Mouse (Mus musculus) forelimb bud, embryonic 11.5 days (tissue): ENCODE results near the gene Wipf2.
"Not testable (repeated sequence)": the region's sequence is repeated elsewhere in the genome, so short reads cannot be mapped to it uniquely, and the experiment has no call there.

Experiments
- DNase-seq: peaks from one replicate; pipeline ENCODE4 v3.0.0-alpha.2; 2012; ENCODE audit warnings: low read depth, low spot score

The Wipf2 gene

GRCm38 (mm10) chr11:98931513-98932292 lies 68.3 kb downstream of the Wipf2 start:
- no peak for DNase-seq

- no peak for DNase-seq
Observed at GRCm38 (mm10) chr11:98932293-98933091, 69.1 kb downstream of the Wipf2 start.

- no peak for DNase-seq
Observed at GRCm38 (mm10) chr11:98933151-98933550, 69.7 kb downstream of the Wipf2 start.

- DNase-seq = not testable (repeated sequence)
Observed at GRCm38 (mm10) chr11:98933847-98934246, 70.4 kb downstream of the Wipf2 start.

DNA sequence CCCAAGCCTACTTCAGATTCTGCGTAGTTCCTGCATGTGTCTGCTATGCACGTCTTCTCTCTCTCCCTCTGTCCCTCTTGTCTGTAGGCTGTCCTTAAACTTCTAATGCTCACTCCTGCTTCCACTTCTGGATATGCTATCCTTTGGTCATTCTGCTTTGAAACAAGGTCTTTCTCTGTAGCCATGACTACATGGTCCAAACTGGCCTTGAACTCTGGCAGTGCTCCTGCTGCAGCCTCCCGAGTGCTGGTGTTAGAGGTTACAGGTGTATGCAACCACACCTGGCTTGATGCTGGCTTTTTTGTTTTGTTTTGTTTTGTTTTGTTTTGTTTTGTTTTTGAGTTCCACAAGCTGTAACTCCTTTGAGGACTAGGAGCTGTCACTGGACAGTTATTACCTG lies 70.9 kb downstream of the Wipf2 start:
- no peak for DNase-seq

DNA sequence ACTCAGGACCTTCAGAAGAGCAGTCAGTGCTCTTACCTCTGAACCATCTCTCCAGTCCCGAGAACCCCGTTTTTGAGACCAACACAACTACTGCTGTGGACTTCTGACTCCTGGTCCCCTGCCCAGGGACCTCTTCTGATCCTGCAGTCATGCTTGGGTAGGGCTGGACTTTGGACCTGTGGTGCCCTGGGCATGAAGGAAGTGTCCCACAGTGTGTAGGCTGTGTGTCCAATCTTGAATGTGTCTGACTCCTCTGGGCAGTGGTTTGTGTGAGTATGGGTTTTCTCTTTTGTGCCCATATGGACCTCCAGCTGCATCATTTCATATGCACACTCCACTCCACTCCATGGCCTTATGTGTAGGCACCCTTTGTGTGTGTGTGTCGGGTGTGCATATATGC lies 71.7 kb downstream of the Wipf2 start:
- DNase-seq = no peak

- peak; percentile 82 for DNase-seq
Observed at GRCm38 (mm10) chr11:98936170-98936569, 72.7 kb downstream of the Wipf2 start.

- no peak for DNase-seq
Observed at GRCm38 (mm10) chr11:98936606-98937409, 73.4 kb downstream of the Wipf2 start.

DNA sequence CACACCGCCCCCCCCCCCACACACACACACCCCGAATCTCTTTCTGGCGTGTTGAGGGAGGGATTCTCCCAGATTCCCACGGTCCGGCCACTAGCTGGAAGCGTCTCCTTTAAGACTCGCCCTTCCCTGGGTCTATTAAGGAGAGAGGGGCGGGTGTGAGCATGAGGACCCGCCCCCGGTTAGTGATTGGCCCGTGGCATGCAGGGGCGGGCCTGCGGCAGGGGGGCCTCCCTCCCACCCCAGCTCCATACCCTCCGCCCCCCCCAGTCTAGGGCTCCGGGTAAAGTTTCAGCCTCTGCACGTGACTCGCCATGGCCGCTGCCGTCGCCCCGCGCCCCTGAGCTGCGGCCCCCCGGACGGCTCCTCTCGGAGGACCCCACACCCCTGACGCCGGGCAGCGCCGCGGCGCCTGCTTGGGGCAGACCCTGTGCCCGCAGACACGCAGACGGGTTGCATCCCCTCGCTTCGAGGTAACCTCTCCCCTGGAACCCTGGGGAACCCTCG lies 74.0 kb downstream of the Wipf2 start:
- DNase-seq = peak; percentile 89

- DNase-seq = no peak
Observed at GRCm38 (mm10) chr11:98937914-98938694, 74.7 kb downstream of the Wipf2 start.

DNA sequence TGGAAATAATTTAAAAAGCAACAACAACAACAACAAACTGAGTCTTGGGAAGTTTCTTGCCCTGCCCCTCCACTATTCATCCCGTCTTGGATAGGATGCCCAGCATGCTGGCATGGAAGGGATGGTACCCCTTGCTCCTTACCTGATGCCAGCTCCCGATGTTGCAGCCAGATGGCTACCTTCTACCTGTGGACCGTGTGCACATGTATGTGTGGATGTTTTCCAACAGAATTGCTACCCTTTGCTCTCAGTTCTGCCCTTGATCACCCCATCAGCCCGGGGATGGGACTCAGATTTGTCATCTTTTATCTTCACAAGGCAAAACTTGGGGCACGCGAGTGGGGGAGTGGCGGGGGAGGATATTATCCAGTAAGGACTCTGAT lies 75.3 kb downstream of the Wipf2 start:
- no peak for DNase-seq

GRCm38 (mm10) chr11:98939084-98939952 lies 75.9 kb downstream of the Wipf2 start:
- DNase-seq = no peak

DNA sequence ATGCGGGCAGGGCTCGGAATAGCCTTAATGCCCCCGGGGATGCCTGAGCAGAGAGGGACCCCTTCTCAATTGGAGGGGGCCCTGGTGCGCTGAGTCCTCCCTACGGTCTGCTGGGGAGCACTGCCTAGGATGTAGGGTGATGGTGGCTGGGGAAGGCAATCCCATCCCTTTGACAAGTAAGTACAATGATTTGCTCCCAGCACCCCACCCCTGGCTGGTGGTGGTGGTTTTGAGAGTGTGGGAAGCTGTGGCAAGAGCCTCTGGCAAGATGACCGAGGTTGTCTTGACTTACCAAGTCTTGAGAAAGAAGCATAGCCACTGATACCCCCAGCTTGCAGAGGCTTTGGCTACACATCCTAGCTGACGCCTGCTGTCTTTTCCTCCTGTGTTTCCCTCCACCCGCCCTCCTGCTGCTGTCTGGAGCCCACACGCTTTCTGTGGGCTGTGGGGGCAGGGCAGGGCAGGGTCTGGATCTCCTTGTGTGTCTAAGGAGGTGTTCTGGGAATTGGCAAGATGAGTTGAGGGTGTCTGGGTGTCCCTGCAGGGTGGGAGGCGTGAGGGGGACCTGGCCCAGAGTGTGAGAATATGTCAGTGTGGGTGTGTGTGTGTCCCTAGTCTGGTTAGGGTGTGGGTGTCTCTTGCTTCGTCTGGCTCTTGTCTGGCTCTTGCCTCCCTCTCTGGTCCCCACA lies 76.7 kb downstream of the Wipf2 start:
- DNase-seq = no peak

- no peak for DNase-seq
Observed at GRCm38 (mm10) chr11:98940776-98941175, 77.3 kb downstream of the Wipf2 start.

GRCm38 (mm10) chr11:98941341-98941825 lies 77.9 kb downstream of the Wipf2 start:
- no peak for DNase-seq

GRCm38 (mm10) chr11:98941826-98942550 lies 78.5 kb downstream of the Wipf2 start:
- DNase-seq = peak; percentile 89

GRCm38 (mm10) chr11:98942555-98942922 lies 79.1 kb downstream of the Wipf2 start:
- no peak for DNase-seq

- no peak for DNase-seq
Observed at GRCm38 (mm10) chr11:98942923-98943641, 79.6 kb downstream of the Wipf2 start.
